Mouse (Mus musculus): ENCODE results near the gene Gm20388. TPM values are rescaled to one million over a fixed set of nuclear protein-coding genes. Genes with fewer than 3 reads are reported as not detected.

Gm20388 gene
- polyA plus RNA-seq, 1 experiment from 2014 or later = not detected

GRCm38 (mm10) chr8:122661894-122662293, 2751.3 kb downstream of the Gm20388 start:
- 83% methylated on average over 2 of the region's 2 CpGs for WGBS
- H3K9ac ChIP-seq (ENCODE audit: low read length) = no peak overlapping the region
- no peaks in the 10 kb centered on the region for H3K36me3 ChIP-seq (ENCODE audit: control insufficient read depth, insufficient read depth, low read length)
- no peaks in the 10 kb centered on the region for H3K27me3 ChIP-seq (ENCODE audit: control insufficient read depth, insufficient read depth, low read length)
- no peak overlapping the region for H3K4me3 ChIP-seq (ENCODE audit: low read depth, low read length)
- H3K27ac ChIP-seq (ENCODE audit: low read depth, low read length) = no peak overlapping the region
- H3K4me2 ChIP-seq = no peak overlapping the region
- no peak for DNase-seq (ENCODE audit: low spot score, missing footprints)
- H3K9me3 ChIP-seq (ENCODE audit: control insufficient read depth, low read length) = no peaks in the 10 kb centered on the region
- 0 out of 2 replicates have a peak, but pooled peaks cover 4% of the 10 kb centered on the region for H3K4me1 ChIP-seq (ENCODE audit: control insufficient read depth, insufficient read depth, low read length)
- no peak for ATAC-seq (ENCODE audit: low FRiP score)

- no peak overlapping the region for H3K9ac ChIP-seq (ENCODE audit: low read length)
- no peaks in the 10 kb centered on the region; the same call in 1 of the 2 replicates for H3K27me3 ChIP-seq (ENCODE audit: control insufficient read depth, insufficient read depth, low read length)
- 0 out of 2 replicates have a peak, but pooled peaks cover 4% of the 10 kb centered on the region for H3K4me1 ChIP-seq (ENCODE audit: control insufficient read depth, insufficient read depth, low read length)
- no peaks in the 10 kb centered on the region for H3K9me3 ChIP-seq (ENCODE audit: control insufficient read depth, low read length)
- no peak overlapping the region for H3K4me2 ChIP-seq
- no peak for DNase-seq (ENCODE audit: low spot score, missing footprints)
- H3K36me3 ChIP-seq (ENCODE audit: control insufficient read depth, insufficient read depth, low read length) = no peaks in the 10 kb centered on the region
- no peak overlapping the region for H3K4me3 ChIP-seq (ENCODE audit: low read depth, low read length)
- H3K27ac ChIP-seq (ENCODE audit: low read depth, low read length) = no peak overlapping the region
- WGBS = 90% methylated on average over 3 of the region's 3 CpGs
- ATAC-seq (ENCODE audit: low FRiP score) = no peak
Measured at GRCm38 (mm10) chr8:122663106-122663505, 2752.5 kb downstream of the Gm20388 start.

GRCm38 (mm10) chr8:122663670-122664069, 2753.0 kb downstream of the Gm20388 start:
- Histone ChIP-seq H3K9me3 (ENCODE audit: control insufficient read depth, low read length) (no peaks in the 10 kb centered on the region), H3K4me2 (no peak overlapping the region), H3K4me3 (ENCODE audit: low read depth, low read length) (no peak overlapping the region), H3K27me3 (ENCODE audit: control insufficient read depth, insufficient read depth, low read length) (no peaks in the 10 kb centered on the region; the same call in 1 of the 2 replicates), H3K4me1 (ENCODE audit: control insufficient read depth, insufficient read depth, low read length) (0 out of 2 replicates have a peak, but pooled peaks cover 2% of the 10 kb centered on the region), H3K9ac (ENCODE audit: low read length) (no peak overlapping the region), H3K36me3 (ENCODE audit: control insufficient read depth, insufficient read depth, low read length) (no peaks in the 10 kb centered on the region), H3K27ac (ENCODE audit: low read depth, low read length) (no peak overlapping the region)
- DNase-seq (ENCODE audit: low spot score, missing footprints) (no peak), ATAC-seq (ENCODE audit: low FRiP score) (no peak)
- WGBS = 76% methylated on average over 5 of the region's 5 CpGs

GRCm38 (mm10) chr8:122665221-122665620, 2754.6 kb downstream of the Gm20388 start:
- Histone ChIP-seq H3K4me3 (ENCODE audit: low read depth, low read length) (no peak overlapping the region), H3K27ac (ENCODE audit: low read depth, low read length) (no peak overlapping the region), H3K9me3 (ENCODE audit: control insufficient read depth, low read length) (no peaks in the 10 kb centered on the region), H3K9ac (ENCODE audit: low read length) (no peak overlapping the region), H3K4me2 (no peak overlapping the region), H3K36me3 (ENCODE audit: control insufficient read depth, insufficient read depth, low read length) (no peaks in the 10 kb centered on the region), H3K4me1 (ENCODE audit: control insufficient read depth, insufficient read depth, low read length) (peaks cover 5% of the 10 kb centered on the region; the same call in 1 of the 2 replicates), H3K27me3 (ENCODE audit: control insufficient read depth, insufficient read depth, low read length) (peaks cover 3% of the 10 kb centered on the region)
- 77% methylated on average over 8 of the region's 8 CpGs for WGBS
- no peak for DNase-seq (ENCODE audit: low spot score, missing footprints)
- ATAC-seq (ENCODE audit: low FRiP score) = no peak

- H3K27me3 ChIP-seq (ENCODE audit: control insufficient read depth, insufficient read depth, low read length) = peaks cover 5% of the 10 kb centered on the region
- peaks cover 7% of the 10 kb centered on the region for H3K4me1 ChIP-seq (ENCODE audit: control insufficient read depth, insufficient read depth, low read length)
- WGBS = 82% methylated on average over 12 of the region's 14 CpGs
- no peak overlapping the region for H3K27ac ChIP-seq (ENCODE audit: low read depth, low read length)
- no peaks in the 10 kb centered on the region for H3K9me3 ChIP-seq (ENCODE audit: control insufficient read depth, low read length)
- H3K4me3 ChIP-seq (ENCODE audit: low read depth, low read length) = no peak overlapping the region
- H3K9ac ChIP-seq (ENCODE audit: low read length) = no peak overlapping the region
- no peak for DNase-seq (ENCODE audit: low spot score, missing footprints)
- no peak overlapping the region for H3K4me2 ChIP-seq
- H3K36me3 ChIP-seq (ENCODE audit: control insufficient read depth, insufficient read depth, low read length) = no peaks in the 10 kb centered on the region
- ATAC-seq (ENCODE audit: low FRiP score) = no peak
Measured at GRCm38 (mm10) chr8:122665667-122666316, 2755.2 kb downstream of the Gm20388 start.

- DNase-seq (ENCODE audit: low spot score, missing footprints) = no peak
- no peaks in the 10 kb centered on the region for H3K9me3 ChIP-seq (ENCODE audit: control insufficient read depth, low read length)
- H3K27ac ChIP-seq (ENCODE audit: low read depth, low read length) = no peak overlapping the region
- H3K4me1 ChIP-seq (ENCODE audit: control insufficient read depth, insufficient read depth, low read length) = peaks cover 8% of the 10 kb centered on the region
- H3K9ac ChIP-seq (ENCODE audit: low read length) = no peak overlapping the region
- no peaks in the 10 kb centered on the region for H3K36me3 ChIP-seq (ENCODE audit: control insufficient read depth, insufficient read depth, low read length)
- H3K4me3 ChIP-seq (ENCODE audit: low read depth, low read length) = no peak overlapping the region
- no peak overlapping the region for H3K4me2 ChIP-seq
- WGBS = 74% methylated on average over 9 of the region's 9 CpGs
- no peak for ATAC-seq (ENCODE audit: low FRiP score)
- H3K27me3 ChIP-seq (ENCODE audit: control insufficient read depth, insufficient read depth, low read length) = peaks cover 8% of the 10 kb centered on the region
Measured at GRCm38 (mm10) chr8:122666338-122666764, 2755.7 kb downstream of the Gm20388 start.

- Histone ChIP-seq H3K27ac (ENCODE audit: low read depth, low read length) (no peak overlapping the region), H3K9me3 (ENCODE audit: control insufficient read depth, low read length) (no peaks in the 10 kb centered on the region), H3K9ac (ENCODE audit: low read length) (no peak overlapping the region), H3K27me3 (ENCODE audit: control insufficient read depth, insufficient read depth, low read length) (peaks cover 8% of the 10 kb centered on the region), H3K4me1 (ENCODE audit: control insufficient read depth, insufficient read depth, low read length) (peaks cover 8% of the 10 kb centered on the region), H3K4me2 (no peak overlapping the region), H3K4me3 (ENCODE audit: low read depth, low read length) (no peak overlapping the region), H3K36me3 (ENCODE audit: control insufficient read depth, insufficient read depth, low read length) (no peaks in the 10 kb centered on the region)
- 62% methylated on average over 12 of the region's 12 CpGs for WGBS
- DNase-seq (ENCODE audit: low spot score, missing footprints) (no peak), ATAC-seq (ENCODE audit: low FRiP score) (no peak)
Measured at GRCm38 (mm10) chr8:122666827-122667226, 2756.2 kb downstream of the Gm20388 start.

GRCm38 (mm10) chr8:122667854-122668253, 2757.2 kb downstream of the Gm20388 start:
- Histone ChIP-seq H3K27ac (ENCODE audit: low read depth, low read length) (no peak overlapping the region), H3K4me3 (ENCODE audit: low read depth, low read length) (no peak overlapping the region), H3K4me1 (ENCODE audit: control insufficient read depth, insufficient read depth, low read length) (peaks cover 8% of the 10 kb centered on the region), H3K9ac (ENCODE audit: low read length) (no peak overlapping the region), H3K36me3 (ENCODE audit: control insufficient read depth, insufficient read depth, low read length) (no peaks in the 10 kb centered on the region), H3K9me3 (ENCODE audit: control insufficient read depth, low read length) (no peaks in the 10 kb centered on the region), H3K4me2 (no peak overlapping the region), H3K27me3 (ENCODE audit: control insufficient read depth, insufficient read depth, low read length) (peaks cover 8% of the 10 kb centered on the region)
- ATAC-seq (ENCODE audit: low FRiP score) (no peak), DNase-seq (ENCODE audit: low spot score, missing footprints) (no peak)
- WGBS = 75% methylated on average over 11 of the region's 11 CpGs

- H3K4me1 ChIP-seq (ENCODE audit: control insufficient read depth, insufficient read depth, low read length) = peaks cover 8% of the 10 kb centered on the region
- no peak overlapping the region for H3K4me3 ChIP-seq (ENCODE audit: low read depth, low read length)
- 10% methylated on average over 5 of the region's 5 CpGs for WGBS
- H3K27me3 ChIP-seq (ENCODE audit: control insufficient read depth, insufficient read depth, low read length) = peaks cover 8% of the 10 kb centered on the region
- H3K36me3 ChIP-seq (ENCODE audit: control insufficient read depth, insufficient read depth, low read length) = no peaks in the 10 kb centered on the region
- DNase-seq (ENCODE audit: low spot score, missing footprints) (peak; percentile 84), ATAC-seq (ENCODE audit: low FRiP score) (no peak)
- H3K9ac ChIP-seq (ENCODE audit: low read length) = no peak overlapping the region
- no peak overlapping the region for H3K27ac ChIP-seq (ENCODE audit: low read depth, low read length)
- H3K9me3 ChIP-seq (ENCODE audit: control insufficient read depth, low read length) = no peaks in the 10 kb centered on the region
- H3K4me2 ChIP-seq = no peak overlapping the region
Measured at GRCm38 (mm10) chr8:122669370-122669769, 2758.7 kb downstream of the Gm20388 start.

Data from midbrain, embryonic 11.5 days (tissue).